Mouse (Mus musculus) B cell, adult (primary cell): ENCODE measurements around the gene Arhgef10l. TPM values are rescaled to one million over a fixed set of nuclear protein-coding genes. Genes with fewer than 3 reads are reported as not detected.

Experiments used
- total RNA-seq: library from RNA; stranded (reverse); gene quantifications from 4 replicates; pipeline ENCODE4 v1.2.4, GENCODE M21; 2023; ENCODE audit not compliant: inconsistent age

Gene Arhgef10l
- total RNA-seq, result 0.67 TPM in 1 of 4 replicates, not detected in the others

GRCm38 (mm10) chr4:140665760-140666159 lies at the start of gene Arhgef10l:
Gene Arhgef10l, minus strand, starts transcription at chr4:140666012.

GRCm38 (mm10) chr4:140700269-140701018 lies 34.6 kb upstream of the Arhgef10l start, which contains the start of gene Rcc2:
Gene Rcc2, plus strand, starts transcription at chr4:140700541.

Other genes starting within 250 kb of the Arhgef10l start
- gene Rcc2, start 34.5 kb upstream of the Arhgef10l start, total RNA-seq, result 171 to 191 TPM (median 186 TPM) in 4 replicates
- 0.30 to 0.93 TPM in 2 of 4 replicates, not detected in the others for gene Padi6, start 76.6 kb upstream of the Arhgef10l start, total RNA-seq
- gene Padi4, start 108.2 kb upstream of the Arhgef10l start, total RNA-seq, result 0.30 to 0.64 TPM (median 0.59 TPM) in 4 replicates
- gene Padi3, start 144.6 kb upstream of the Arhgef10l start, total RNA-seq, result 0.19 to 0.22 TPM in 2 of 4 replicates, not detected in the others
- 0.18 TPM in 1 of 4 replicates, not detected in the others for gene Padi1, start 179.8 kb upstream of the Arhgef10l start, total RNA-seq
- gene Padi2, start 240.3 kb upstream of the Arhgef10l start, total RNA-seq, result 10.0 to 12.8 TPM (median 12.1 TPM) in 4 replicates